Mouse (Mus musculus): ENCODE measurements at regions not wholly inside any gene's neighbourhood (a gene's known extent, or its start where the extent isn't known, plus 50 kb on each side); places are given as distances from the start of the nearest gene placed in this dataset.
"Not testable (repeated sequence)": the region's sequence is repeated elsewhere in the genome, so short reads cannot be mapped to it uniquely, and the experiment has no call there.

DNA sequence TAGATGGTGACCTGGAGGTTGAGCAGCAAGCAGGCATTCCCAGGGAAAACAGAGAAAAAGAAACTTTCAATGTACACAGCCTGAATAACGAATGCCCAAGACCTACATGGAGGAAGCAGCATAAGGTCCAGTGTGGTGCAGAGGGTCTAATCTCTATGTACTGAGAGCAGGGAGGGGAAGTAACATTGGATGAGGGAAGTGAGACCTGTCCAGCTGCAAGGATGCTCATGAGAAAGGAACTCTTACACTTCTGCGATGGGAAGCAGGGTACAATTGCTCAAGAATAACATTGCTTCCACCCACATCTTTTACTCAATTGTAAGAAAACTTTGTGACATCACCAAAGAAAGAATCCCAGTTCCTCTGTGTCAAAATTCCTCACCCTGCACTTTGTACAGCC lies 419.8 kb upstream of the Id2 start:
- no peak for ATAC-seq (ENCODE audit: insufficient number of reproducible peaks, low FRiP score, low TSS enrichment)

DNA sequence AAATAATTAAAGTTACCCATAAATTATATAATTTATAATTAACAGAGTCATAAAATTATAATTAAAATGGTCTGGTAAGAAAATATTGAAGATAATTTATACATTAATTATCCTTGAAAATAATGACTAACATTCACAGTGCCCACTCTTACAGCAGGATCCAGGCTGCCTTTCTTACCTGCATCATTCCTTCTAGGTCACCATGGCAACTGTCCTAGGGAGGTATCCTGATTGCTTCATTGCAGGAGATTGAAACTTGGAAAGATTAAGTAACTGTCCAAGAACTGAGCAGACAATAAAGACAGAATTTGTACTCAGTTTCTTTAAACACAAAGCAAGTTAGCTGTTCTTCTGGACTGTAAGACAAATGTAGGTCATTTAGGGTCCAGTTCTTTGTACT lies 416.7 kb upstream of the Id2 start:
- ATAC-seq (ENCODE audit: insufficient number of reproducible peaks, low FRiP score, low TSS enrichment): no peak

DNA sequence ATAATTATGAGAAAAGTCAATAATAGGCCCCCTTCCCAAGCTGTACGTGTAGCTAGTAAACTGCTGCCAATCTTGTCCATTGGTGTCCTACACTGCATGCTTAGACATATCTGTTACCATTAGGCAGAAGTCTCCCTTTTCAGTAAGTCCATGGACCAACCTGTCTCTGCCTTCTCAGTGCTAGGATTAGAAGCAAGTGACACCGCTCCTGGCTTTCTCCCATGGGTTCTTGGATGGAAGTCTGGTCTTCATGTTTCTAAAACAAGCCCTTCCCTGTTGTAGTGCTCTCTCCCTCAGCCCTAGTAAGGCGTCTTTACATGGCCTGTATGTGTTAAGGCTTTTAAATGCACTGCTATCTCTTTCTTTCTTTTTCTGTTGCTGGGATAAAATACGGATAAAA lies 412.7 kb upstream of the Id2 start:
- ATAC-seq (ENCODE audit: insufficient number of reproducible peaks, low FRiP score, low TSS enrichment): no peak

DNA sequence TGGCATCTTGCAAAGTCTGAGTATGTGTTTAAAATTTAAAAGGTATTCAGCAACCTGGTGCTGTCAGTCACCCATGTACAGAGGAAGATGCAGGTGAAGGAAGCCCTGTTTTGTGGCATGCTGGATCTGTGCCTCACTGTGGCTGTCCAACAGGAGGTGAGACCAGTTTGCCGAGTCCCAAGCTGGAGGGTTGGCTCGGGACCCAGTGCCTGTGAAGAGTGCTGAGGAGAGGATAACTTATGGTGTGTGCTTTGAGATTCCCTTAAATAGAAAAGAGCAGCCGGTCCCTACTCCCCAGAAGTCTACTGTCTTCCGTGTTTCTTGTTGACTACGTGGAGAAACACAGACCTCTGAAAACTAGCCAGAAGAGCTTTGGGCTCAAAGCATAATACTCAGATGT lies 396.3 kb upstream of the Id2 start:
- peak; percentile 63; the same call in 1 of the 2 replicates for ATAC-seq (ENCODE audit: insufficient number of reproducible peaks, low FRiP score, low TSS enrichment)

DNA sequence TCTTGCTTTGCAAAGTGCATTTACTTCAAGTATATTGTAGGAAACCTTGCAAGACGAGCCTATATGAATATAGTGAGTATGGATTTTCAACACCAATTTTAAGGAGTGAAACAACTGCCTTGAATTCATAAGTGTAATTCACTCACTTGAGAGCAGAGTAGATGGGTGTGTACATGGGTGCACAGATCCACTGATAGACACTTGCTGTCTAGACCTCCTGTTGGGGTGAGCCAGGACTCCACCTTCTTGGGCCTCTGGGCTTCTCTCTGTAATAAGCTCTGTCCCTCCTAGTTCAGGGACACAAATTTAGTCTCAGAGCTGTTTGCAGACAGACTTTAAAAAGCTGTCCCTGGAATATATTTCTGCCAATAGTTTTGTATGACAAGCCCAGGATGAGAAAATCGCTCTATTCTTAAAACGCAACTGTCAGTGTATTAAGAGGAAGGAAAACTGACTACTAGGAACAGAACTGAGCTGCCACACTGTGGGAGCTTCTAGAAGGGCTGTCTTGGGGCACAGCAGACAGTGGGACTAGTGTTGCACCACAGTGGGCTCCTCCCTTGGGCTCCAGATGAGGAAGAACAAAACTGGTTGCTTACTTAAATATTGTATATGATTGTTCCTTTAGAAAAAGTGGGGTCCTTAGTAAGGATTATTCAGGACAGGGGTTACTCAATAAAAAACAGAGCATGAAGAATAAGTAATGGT lies 395.7 kb upstream of the Id2 start:
- no peak for ATAC-seq (ENCODE audit: insufficient number of reproducible peaks, low FRiP score, low TSS enrichment)

DNA sequence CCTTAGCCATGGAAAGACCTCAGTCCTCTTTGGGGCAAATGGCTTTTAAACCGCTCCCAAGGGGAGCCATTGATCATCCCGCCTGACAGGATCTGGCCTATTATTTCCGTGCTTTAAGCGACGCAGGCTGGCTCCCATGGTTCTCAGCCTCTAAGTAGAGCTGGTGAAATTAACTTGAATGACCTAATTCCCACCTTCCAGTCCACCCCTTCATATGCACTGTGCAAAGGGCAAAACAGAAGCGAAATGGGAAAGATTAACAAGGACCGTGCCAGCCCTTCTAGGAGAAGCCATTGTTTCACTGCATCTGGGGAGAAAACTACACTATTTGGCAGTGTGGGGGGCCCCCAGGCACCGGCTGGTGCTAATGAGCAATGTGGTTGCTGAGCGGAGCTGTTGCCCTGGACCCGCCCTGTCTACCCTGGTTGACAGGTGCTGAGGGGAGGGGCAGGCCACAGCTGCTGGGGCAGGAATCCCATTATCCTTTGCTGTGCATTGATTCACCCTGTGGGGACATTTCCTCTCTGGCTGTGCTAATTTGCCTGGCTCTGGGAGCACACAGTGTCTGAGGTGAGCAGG lies 378.3 kb upstream of the Id2 start:
- ATAC-seq (ENCODE audit: insufficient number of reproducible peaks, low FRiP score, low TSS enrichment): peak; percentile 37; the same call in 1 of the 2 replicates

DNA sequence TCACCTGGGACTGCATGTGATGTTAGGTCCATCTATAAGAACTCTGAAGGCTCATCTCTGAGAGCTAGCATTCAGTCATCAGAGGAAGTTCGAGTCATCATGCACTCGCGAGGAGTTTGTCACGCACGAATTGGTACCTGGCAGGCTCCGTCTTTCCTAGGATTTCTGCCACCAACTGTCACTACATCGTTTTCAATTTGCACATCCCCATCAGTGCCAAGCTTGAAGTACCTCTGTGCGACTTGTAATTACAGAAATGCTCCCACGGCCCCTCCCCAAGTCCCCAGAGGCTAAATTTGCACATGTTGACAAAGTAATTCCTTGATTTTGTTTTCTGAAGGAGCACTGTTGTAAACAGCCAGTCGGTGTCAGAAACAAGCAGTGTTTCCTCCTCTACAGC lies 372.2 kb upstream of the Id2 start:
- ATAC-seq (ENCODE audit: insufficient number of reproducible peaks, low FRiP score, low TSS enrichment): no peak

DNA sequence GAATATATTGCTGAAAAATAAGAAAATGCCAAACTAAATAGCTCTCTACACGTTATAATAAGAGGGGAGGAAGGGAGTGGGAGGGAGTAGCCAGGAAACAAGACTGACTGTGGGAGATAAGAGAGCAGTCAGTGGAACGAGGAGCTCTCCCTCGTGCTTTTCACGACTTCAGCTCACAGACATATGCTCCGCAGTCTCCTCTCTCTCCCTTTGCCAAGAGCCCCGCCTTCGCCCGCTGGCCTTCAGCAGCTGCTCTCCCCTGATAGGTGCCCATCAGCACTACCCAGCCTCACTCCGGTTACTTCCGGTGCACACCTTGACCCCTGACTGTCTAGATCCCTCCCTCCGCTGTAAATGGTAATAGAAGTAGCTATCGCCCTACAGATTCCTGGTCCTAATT lies 370.8 kb upstream of the Id2 start:
- no peak for ATAC-seq (ENCODE audit: insufficient number of reproducible peaks, low FRiP score, low TSS enrichment)

DNA sequence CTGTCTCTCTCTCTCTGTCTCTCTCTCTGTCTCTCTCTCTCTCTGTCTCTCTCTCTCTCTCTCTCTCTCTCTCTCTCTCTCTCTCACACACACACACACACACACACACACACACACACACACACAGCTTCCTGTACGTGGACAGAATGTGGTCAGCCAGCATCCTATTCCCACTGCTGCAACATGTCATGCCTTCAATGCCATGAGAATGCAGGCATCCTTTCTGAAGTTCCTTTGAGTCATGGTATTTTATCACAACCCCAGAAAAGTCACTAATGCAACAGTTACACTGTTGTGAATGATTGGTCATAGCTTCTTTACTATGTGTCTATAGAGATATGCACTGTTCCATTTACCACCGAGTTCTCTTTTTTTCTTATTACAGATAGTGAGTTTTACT lies 365.8 kb upstream of the Id2 start:
- ATAC-seq (ENCODE audit: insufficient number of reproducible peaks, low FRiP score, low TSS enrichment): not testable (repeated sequence)

DNA sequence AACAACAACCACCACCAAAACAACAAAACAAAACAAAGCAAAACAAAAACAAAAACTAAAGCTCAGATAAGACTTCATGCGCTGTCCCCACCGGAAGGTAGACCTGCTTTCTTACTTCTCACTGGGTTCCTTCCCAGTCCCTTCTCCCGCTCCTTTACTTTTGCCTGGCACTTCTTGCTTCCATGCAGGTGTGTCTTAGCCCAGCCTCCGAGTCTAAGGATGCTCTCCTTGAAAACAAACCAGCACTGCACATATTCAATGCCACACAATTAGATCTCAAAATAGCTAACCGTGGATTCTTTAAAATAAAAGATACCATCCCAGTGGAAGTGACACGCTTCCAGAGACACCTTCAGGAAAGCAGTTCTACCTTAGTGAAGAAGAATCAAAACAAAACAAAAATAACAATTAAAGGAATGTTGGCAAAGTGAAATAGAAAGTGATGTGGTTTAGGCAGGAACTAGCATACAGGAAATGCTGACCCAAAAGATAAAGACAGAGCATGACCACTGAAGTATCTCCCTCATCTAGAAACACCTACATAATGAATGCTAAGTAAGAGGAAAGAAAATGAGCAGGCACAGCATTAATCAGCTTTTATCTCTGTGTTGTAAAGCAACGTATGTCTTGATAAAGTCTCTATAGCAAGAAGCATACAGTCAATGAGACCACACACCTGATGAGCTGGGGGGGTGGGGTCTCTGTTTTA lies 358.5 kb upstream of the Id2 start:
- ATAC-seq (ENCODE audit: insufficient number of reproducible peaks, low FRiP score, low TSS enrichment): no peak

DNA sequence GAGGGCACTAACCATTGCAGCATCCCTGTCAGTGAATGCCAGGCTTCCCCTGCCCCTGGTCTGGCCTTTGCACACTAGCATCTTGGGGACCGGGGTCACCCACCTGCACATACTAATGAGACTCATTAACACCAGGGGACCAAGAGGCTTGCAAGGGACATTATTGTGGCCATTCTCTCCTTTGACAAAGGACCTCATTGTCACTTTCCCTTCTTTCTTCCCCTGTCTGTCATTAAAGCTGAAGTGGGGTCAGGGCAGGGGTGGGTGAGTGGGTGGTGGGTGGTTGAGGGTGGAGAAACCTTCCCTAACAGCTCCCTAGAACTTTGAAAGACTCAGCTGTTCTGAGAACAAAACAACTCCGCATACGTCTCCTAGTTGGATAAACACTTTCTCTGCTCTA lies 356.4 kb upstream of the Id2 start:
- ATAC-seq (ENCODE audit: insufficient number of reproducible peaks, low FRiP score, low TSS enrichment): no peak

DNA sequence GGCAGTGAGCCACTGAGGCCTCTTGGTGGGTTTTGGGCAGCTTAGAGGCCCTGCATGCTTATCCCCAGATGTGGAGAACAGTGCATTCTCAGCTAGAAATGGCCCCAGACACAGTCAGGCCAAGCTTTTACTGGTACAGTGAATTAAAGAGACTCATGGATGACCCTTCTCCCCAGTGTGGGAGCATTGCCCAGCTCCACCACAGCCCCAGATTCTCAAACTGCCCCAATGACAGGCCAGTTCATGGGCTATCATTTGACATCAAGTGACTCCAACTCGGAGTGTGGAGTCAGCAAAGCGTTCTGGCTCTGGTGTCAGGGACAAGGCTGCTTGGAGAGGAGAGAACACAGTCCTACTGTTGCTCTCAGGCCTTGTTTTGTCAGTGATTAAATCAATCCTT lies 354.2 kb upstream of the Id2 start:
- no peak for ATAC-seq (ENCODE audit: insufficient number of reproducible peaks, low FRiP score, low TSS enrichment)

DNA sequence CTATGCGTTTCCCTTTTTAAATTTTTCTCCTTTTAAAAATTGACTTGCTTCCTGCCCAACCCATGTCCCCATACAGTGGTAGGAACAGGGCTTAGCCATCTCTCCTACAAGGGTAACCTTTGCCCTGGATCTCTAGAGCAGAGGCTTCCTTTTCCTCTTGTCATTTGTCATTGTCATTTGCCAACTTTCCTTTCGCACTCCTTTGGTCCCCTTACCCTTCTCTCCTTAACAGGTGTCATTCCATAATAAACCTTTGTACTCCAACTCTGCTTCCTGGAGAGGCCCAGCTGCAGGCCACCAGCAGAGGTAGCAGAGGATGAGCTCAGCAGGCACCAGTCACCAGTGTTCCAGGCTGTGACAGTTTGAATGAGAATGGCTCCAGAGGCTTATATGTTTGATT lies 347.4 kb upstream of the Id2 start:
- ATAC-seq (ENCODE audit: insufficient number of reproducible peaks, low FRiP score, low TSS enrichment): no peak

DNA sequence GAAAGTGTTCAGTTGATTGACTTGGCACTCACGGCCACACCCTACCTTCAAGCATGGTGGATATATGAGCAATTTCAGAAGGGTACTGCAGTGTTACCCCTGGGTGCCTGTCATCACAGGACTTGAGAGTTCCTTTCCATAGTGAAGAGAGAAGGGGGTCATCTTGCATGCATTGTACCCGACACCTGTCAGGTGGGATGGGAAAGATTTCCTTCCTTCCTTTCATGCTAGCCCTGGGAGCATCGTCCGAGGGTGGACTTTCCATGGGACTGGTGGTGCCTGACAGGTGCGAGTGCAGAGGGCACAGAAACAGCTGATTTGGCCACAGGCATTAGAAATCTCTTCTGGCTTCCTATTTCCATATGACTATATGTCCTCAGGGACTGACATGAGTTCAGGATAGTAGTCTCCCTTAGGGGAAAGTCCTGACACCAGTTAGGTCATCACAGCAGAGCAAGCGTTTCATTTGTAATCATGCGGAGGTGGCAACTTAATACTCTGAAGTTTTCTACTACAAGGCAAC lies 342.1 kb upstream of the Id2 start:
- no peak for ATAC-seq (ENCODE audit: insufficient number of reproducible peaks, low FRiP score, low TSS enrichment)

DNA sequence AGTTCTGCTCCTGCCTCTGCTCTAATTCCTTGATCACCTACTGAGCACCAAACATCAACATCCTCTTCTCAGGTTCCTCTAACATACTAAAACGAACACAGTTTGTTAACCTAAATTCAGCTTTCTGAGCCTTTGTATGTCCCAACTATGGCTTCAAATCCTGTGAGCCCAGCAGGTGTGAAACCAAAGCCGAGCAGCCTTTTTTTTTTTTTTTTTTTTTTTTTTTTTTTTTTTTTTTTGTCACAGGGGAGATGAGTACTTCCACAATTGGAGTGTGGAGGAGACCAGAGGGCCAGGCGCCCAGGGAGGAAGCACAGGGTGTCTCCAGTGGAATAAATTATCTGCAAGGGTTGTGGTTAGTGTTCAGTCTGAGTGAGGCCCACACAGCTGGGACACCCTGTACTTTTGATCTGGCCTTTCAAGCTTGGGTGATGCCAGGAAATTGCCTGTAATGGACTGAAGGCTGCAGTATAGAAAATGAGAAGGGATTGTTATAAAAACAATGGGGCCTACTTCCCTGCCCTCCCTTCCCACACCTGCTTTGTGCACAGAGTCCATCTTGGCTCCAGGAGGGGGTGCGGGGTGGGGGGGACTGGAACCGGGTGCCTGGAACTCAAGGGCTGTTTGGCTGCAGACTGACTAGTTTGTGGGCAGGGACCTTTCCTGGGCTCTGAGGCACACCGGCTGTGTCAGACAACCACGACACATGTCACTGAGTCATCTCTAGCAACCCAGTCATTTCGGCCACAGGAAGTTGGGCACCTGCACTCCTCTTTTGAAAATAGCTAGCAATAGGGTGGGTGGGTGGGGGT lies 341.5 kb upstream of the Id2 start:
- ATAC-seq (ENCODE audit: insufficient number of reproducible peaks, low FRiP score, low TSS enrichment): no peak

DNA sequence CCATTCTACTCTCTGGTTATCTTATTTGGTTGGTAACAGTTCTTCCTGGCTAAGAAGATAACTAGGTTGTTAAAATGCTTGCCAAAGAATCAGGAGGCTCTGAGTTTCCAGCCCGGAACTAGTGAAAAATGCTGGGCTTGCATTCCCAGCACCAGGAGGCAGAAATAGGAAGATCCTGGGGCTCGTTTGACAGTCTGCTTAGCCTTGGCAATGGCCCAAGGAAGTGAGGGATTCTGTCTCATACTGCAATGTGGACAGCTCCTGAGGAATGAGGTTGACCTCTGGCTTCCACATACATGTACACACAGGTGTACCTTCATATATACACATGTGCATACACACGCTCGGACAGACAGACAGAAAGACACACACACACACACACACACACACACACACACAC lies 340.6 kb upstream of the Id2 start:
- 0 out of 2 replicates have a peak, but pooled peaks have one; percentile 31 for ATAC-seq (ENCODE audit: insufficient number of reproducible peaks, low FRiP score, low TSS enrichment)

DNA sequence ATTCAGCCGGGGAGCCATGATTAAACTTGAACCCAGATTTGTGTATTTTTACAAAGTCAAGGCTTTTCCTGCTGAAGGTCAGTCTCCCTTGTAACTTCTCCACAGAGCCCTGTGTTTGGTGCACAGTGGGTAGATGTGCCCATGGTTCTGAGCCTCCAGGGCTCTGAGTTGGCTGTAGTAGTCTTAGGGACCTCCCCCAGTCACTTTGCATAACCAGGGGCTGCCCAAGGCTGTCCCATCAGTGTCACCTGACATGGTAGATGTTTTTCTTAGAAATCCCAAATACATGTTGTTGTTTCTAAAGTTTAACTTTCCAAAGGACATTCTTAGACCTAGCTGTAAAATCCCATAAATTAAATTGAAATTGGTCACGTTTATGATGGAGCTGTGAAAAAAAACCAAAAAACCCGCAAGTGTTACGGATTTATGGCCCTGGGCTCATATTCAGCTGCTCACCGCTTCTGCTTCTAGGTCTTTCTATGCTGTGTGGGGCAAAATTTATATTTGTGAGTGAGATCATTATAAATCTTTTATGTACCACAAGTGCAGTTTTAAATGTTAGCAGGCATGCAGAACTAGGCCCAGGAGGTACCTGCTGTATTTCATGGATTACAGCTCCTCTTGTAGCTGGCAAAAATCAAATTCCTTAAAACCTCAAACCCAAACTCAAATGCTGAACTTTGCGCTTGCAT lies 339.4 kb upstream of the Id2 start:
- ATAC-seq (ENCODE audit: insufficient number of reproducible peaks, low FRiP score, low TSS enrichment): no peak

DNA sequence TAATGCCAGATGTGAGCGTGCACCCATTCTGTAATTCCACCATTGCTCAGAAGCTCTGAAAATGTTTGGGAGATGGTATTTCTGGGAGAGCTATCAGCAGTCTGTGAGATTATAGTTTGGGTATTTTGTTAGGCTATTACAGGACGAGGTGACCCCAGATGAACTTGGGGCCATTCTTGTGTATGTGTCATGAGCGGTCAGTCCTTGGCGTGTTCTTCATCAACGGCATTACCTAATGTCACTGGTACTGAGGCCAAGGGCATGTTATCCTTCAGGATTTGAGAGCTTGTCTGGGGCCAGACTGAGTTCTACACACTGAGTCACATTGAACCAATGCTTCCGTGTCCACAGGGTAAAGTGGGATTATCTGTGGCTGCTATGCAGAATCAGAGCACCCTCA lies 335.9 kb upstream of the Id2 start:
- ATAC-seq (ENCODE audit: insufficient number of reproducible peaks, low FRiP score, low TSS enrichment): no peak

DNA sequence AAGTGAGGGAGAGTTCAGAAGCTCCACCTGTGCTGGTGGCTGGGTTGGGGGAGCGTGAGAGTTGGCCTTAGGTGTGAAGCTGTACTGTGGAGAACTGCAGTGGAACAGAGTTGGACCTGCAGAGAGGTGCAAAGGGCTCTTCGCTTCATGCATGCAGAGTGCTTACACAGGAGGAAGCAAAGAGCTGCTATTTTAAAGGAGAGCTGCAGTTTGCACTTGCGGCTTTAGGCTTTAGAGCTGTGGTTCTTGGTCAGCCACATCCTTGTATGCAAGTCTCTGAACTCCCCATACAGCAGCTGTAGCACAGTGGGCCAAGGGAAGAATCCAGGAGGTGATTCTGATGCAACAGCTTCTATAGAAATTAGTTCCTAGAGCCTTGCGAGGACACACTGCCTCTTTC lies 334.0 kb upstream of the Id2 start:
- no peak for ATAC-seq (ENCODE audit: insufficient number of reproducible peaks, low FRiP score, low TSS enrichment)

All from cerebellum, adult (tissue).